Comparison of ENCODE assay signal across 19 mouse cellular contexts in genomic region chr17:10887924-10888323, GRCm38 (mm10). TPM values are rescaled to one million over a fixed set of nuclear protein-coding genes. Genes with fewer than 3 reads are reported as not detected.
A peak's percentile ranks its signal among the peaks of the same experiment; 100 is the strongest.
DNase-seq lines count a peak whose midpoint lies in the region; ATAC-seq and TF ChIP-seq lines count a peak whose summit lies in the region.
"Had no signal": no experiment of that assay in that cellular context is flagged by ENCODE, and none has a peak within 500 bp of the region (broad histone marks: within the 10 kb centered on the region; RNA-seq: fewer than 3 reads in every experiment).

No protein-coding gene starts in this region.

- no peak for TF ChIP-seq CTCF in heart, adult 2 months (IDR thresholded peaks at IDR 0.05)
- TF ChIP-seq CTCF in heart, postnatal 0 days (IDR thresholded peaks at IDR 0.05; ENCODE audit: low read depth), result no peak

- peak in 1 of 2 experiments; percentile 30 for DNase-seq in heart, adult 2 months
- peak; percentile 10 for DNase-seq in retina, postnatal 1 day
- DNase-seq in retina, embryonic 14.5 days (ENCODE audit: low spot score), result no peak
- peak; percentile 42 for DNase-seq in heart, postnatal 0 days (ENCODE audit: low spot score)
- DNase-seq in adrenal gland, adult 2 months, result no peak
- no peak for DNase-seq in gastrocnemius, postnatal 10 days
- no peak for DNase-seq in frontal cortex, postnatal 14 days (ENCODE audit: low spot score in 2 of 2)
- DNase-seq: adrenal gland, postnatal 36 days; cerebellum, adult 9-11 months; gastrocnemius, postnatal 25 days; kidney, postnatal 4 days had no signal

- no peaks in the 10 kb centered on the region for H3K4me1 ChIP-seq in heart, adult 2 months (ENCODE audit: control insufficient read depth, insufficient read depth, low read length)
- no peaks in the 10 kb centered on the region for H3K4me1 ChIP-seq in heart, embryonic 11.5 days (ENCODE audit: control insufficient read depth, insufficient read depth, low read length)
- no peaks in the 10 kb centered on the region for H3K4me1 ChIP-seq in heart, postnatal 0 days (ENCODE audit: control insufficient read depth, insufficient read depth)
- H3K4me1 ChIP-seq: liver, embryonic 15.5 days; stomach, embryonic 15.5 days had no signal

- intact Hi-C loops in heart, adult 2 months (cut with DNase I), result no loop called here

- ATAC-seq in heart, embryonic 11.5 days (replicated peaks; ENCODE audit: insufficient number of reproducible peaks, low FRiP score, low TSS enrichment), result no peak
- peak; percentile 33; the same call in 1 of the 2 replicates for ATAC-seq in heart, postnatal 0 days (ENCODE audit: insufficient read depth, low read depth)
- ATAC-seq: activated CD4-positive, CD25-positive, alpha-beta regulatory T cell, adult 4 months; lung, postnatal 0 days had no signal

- H3K79me2 ChIP-seq in heart, adult 2 months (replicated peaks; ENCODE audit: control insufficient read depth, insufficient read depth, low read length), result no peaks in the 10 kb centered on the region

- no peaks in the 10 kb centered on the region for H3K9me3 ChIP-seq in heart, embryonic 11.5 days (replicated peaks; ENCODE audit: control insufficient read depth, low read length)
- no peaks in the 10 kb centered on the region for H3K9me3 ChIP-seq in heart, postnatal 0 days (replicated peaks; ENCODE audit: control insufficient read depth, low read length)
- H3K9me3 ChIP-seq: embryonic facial prominence, embryonic 12.5 days; liver, embryonic 15.5 days; stomach, embryonic 15.5 days had no signal

- no peaks in the 10 kb centered on the region for H3K36me3 ChIP-seq in heart, adult 2 months (ENCODE audit: control insufficient read depth, insufficient read depth, low read length)
- H3K36me3 ChIP-seq in heart, embryonic 11.5 days (ENCODE audit: control insufficient read depth, insufficient read depth, low read length), result no peaks in the 10 kb centered on the region
- H3K36me3 ChIP-seq in heart, postnatal 0 days (replicated peaks; ENCODE audit: control insufficient read depth, insufficient read depth, low read length), result no peaks in the 10 kb centered on the region
- H3K36me3 ChIP-seq: embryonic facial prominence, embryonic 12.5 days; liver, embryonic 15.5 days; stomach, embryonic 15.5 days had no signal

- H3K9ac ChIP-seq in heart, adult 2 months (ENCODE audit: low read depth, low read length), result no peak overlapping the region
- no peak overlapping the region for H3K9ac ChIP-seq in heart, embryonic 11.5 days (ENCODE audit: low read depth, low read length)
- H3K9ac ChIP-seq in heart, postnatal 0 days (replicated peaks; ENCODE audit: low read depth, low read length), result no peak overlapping the region
- H3K9ac ChIP-seq: embryonic facial prominence, embryonic 12.5 days; liver, embryonic 15.5 days; stomach, embryonic 15.5 days had no signal

- no peak overlapping the region for H3K4me2 ChIP-seq in heart, embryonic 11.5 days
- H3K4me2 ChIP-seq in heart, postnatal 0 days (ENCODE audit: low read depth, low read length), result no peak overlapping the region
- H3K4me2 ChIP-seq: embryonic facial prominence, embryonic 12.5 days; liver, embryonic 15.5 days; stomach, embryonic 15.5 days had no signal

- WGBS in heart, adult 2 months, result 21% methylated on average over 4 of the region's 4 CpGs
- WGBS in heart, embryonic 11.5 days (ENCODE audit: insufficient replicate concordance), result 35% methylated on average over 4 of the region's 4 CpGs
- WGBS in heart, postnatal 0 days, result 19% methylated on average over 4 of the region's 4 CpGs

- peak overlapping the region; percentile 13; the same call in 1 of the 2 replicates for H3K27ac ChIP-seq in heart, adult 2 months
- H3K27ac ChIP-seq in heart, embryonic 11.5 days (ENCODE audit: low read depth, low read length), result no peak overlapping the region
- H3K27ac ChIP-seq in heart, postnatal 0 days (ENCODE audit: low read depth), result no peak overlapping the region
- H3K27ac ChIP-seq: embryonic facial prominence, embryonic 12.5 days; liver, embryonic 15.5 days; stomach, embryonic 15.5 days had no signal

- no peak for TF ChIP-seq POLR2A in heart, adult 2 months (IDR thresholded peaks at IDR 0.05; ENCODE audit: insufficient read depth, low read depth, low read length)

- TF ChIP-seq EP300 in heart, adult 2 months (IDR thresholded peaks at IDR 0.05; ENCODE audit: insufficient read depth, low read depth, low read length), result no peak
- no peak for TF ChIP-seq EP300 in heart, postnatal 0 days (IDR thresholded peaks at IDR 0.05; ENCODE audit: low read depth)

- no peak overlapping the region for H3K4me3 ChIP-seq in heart, adult 2 months
- H3K4me3 ChIP-seq in heart, embryonic 11.5 days (ENCODE audit: low read depth, low read length), result no peak overlapping the region
- H3K4me3 ChIP-seq in heart, postnatal 0 days (ENCODE audit: low read depth, low read length), result no peak overlapping the region
- H3K4me3 ChIP-seq: embryonic facial prominence, embryonic 12.5 days; liver, embryonic 15.5 days; stomach, embryonic 15.5 days had no signal

- no peaks in the 10 kb centered on the region for H3K27me3 ChIP-seq in heart, adult 2 months (ENCODE audit: control insufficient read depth, insufficient read depth, low read length)
- no peaks in the 10 kb centered on the region for H3K27me3 ChIP-seq in heart, embryonic 11.5 days (ENCODE audit: control insufficient read depth, insufficient read depth, low read length)
- no peaks in the 10 kb centered on the region for H3K27me3 ChIP-seq in heart, postnatal 0 days (ENCODE audit: control insufficient read depth, insufficient read depth, low read length)
- H3K27me3 ChIP-seq: embryonic facial prominence, embryonic 12.5 days; liver, embryonic 15.5 days; stomach, embryonic 15.5 days had no signal

RNA-seq across cellular contexts. Expression of gene Prkn, which starts 47.7 kb away (rescaled TPM):
- total RNA-seq in heart, adult 2 months (2021), result 10 to 100 TPM; 10.3 to 10.6 TPM
- polyA plus RNA-seq in heart, adult 2 months (2012; rRNA removed), result 4.5 and 6.6 TPM in 2 replicates
- polyA plus RNA-seq in heart, embryonic 11.5 days (2014; fragmentation: Nextera tagmentation; extraction: Ambion mirVana), result 1.7 and 2.6 TPM in 2 replicates
- total RNA-seq in heart, postnatal 0 days (2014; rRNA removed; ENCODE audit: low replicate concordance), result 6.9 and 14.2 TPM in 2 replicates
- 3.5 and 4.5 TPM in 2 replicates for polyA plus RNA-seq in heart, postnatal 0 days (2015; fragmentation: Nextera tagmentation; extraction: Ambion mirVana)
- total RNA-seq in adrenal gland, adult 2 months (2021), result 1 to 10 TPM; 6.3 to 8.8 TPM
- 3.2 and 4.8 TPM in 2 replicates for polyA plus RNA-seq in adrenal gland, adult 2 months (2012; rRNA removed)
- 10 to 100 TPM; 12.7 to 15.9 TPM for total RNA-seq in gastrocnemius, postnatal 10 days (2021)
- polyA plus RNA-seq: C2C12 had no signal

RNA-seq across cellular contexts. Expression of gene Pacrg, which starts 47.8 kb away (rescaled TPM):
- total RNA-seq in heart, adult 2 months (2021), result 1 to 10 TPM in 1 of 2 experiments, under 1 TPM in 1; 0.89 to 1.0 TPM
- 0.45 and 0.94 TPM in 2 replicates for polyA plus RNA-seq in heart, adult 2 months (2012; rRNA removed)
- 0.93 and 1.3 TPM in 2 replicates for polyA plus RNA-seq in heart, embryonic 11.5 days (2014; fragmentation: Nextera tagmentation; extraction: Ambion mirVana)
- total RNA-seq in heart, postnatal 0 days (2014; rRNA removed; ENCODE audit: low replicate concordance), result 1.4 and 3.3 TPM in 2 replicates
- 1.1 and 1.4 TPM in 2 replicates for polyA plus RNA-seq in heart, postnatal 0 days (2015; fragmentation: Nextera tagmentation; extraction: Ambion mirVana)
- 1 to 10 TPM; 2.6 to 2.7 TPM for total RNA-seq in adrenal gland, adult 2 months (2021)
- 0.54 and 0.82 TPM in 2 replicates for polyA plus RNA-seq in adrenal gland, adult 2 months (2012; rRNA removed)
- total RNA-seq in gastrocnemius, postnatal 10 days (2021), result 1 to 10 TPM; 1.9 to 2.1 TPM
- polyA plus RNA-seq: activated CD4-positive, CD25-positive, alpha-beta regulatory T cell, adult 4 months; liver, embryonic 15.5 days; spleen, adult 2 months had no signal

Comparison
In these comparisons a context has a peak if more than half of its experiments do, and no peak if none do; other contexts are left out.
1. DNase-seq: peak in retina, postnatal 1 day (single experiment) and heart, postnatal 0 days (single experiment); none in retina, embryonic 14.5 days (single experiment), adrenal gland, adult 2 months (single experiment), gastrocnemius, postnatal 10 days (single experiment) and frontal cortex, postnatal 14 days (0 of 2).